Mouse (Mus musculus): Measurements from ENCODE around the gene Bcl2. TPM values are rescaled to one million over a fixed set of nuclear protein-coding genes. Genes with fewer than 3 reads are reported as not detected.

Bcl2 gene
- total and polyA plus RNA-seq, 2 experiments from 2014 or later, result 9.0 to 13.5 TPM

GRCm38 (mm10) chr1:106570366-106570765 lies 143.7 kb downstream of the Bcl2 start:
- H3K4me2 ChIP-seq (ENCODE audit: low read depth, low read length, poor library complexity, severe bottlenecking), result no peak overlapping the region
- peak; percentile 26 for DNase-seq (ENCODE audit: low spot score)
- no peak overlapping the region for H3K9ac ChIP-seq (replicated peaks; ENCODE audit: low read length, poor library complexity, severe bottlenecking)
- ATAC-seq (ENCODE audit: low FRiP score), result no peak
- no peak for TF ChIP-seq CTCF (IDR thresholded peaks at IDR 0.05)
- H3K9me3 ChIP-seq (ENCODE audit: low read length), result no peaks in the 10 kb centered on the region
- H3K36me3 ChIP-seq (ENCODE audit: insufficient read depth, low read length), result no peaks in the 10 kb centered on the region
- H3K4me1 ChIP-seq (ENCODE audit: insufficient read depth, low read length), result peaks cover 3% of the 10 kb centered on the region; the same call in 1 of the 2 replicates
- H3K27ac ChIP-seq (ENCODE audit: low read depth, low read length), result no peak overlapping the region
- no peaks in the 10 kb centered on the region for H3K27me3 ChIP-seq (ENCODE audit: insufficient read depth, low read length)
- WGBS, result 70% methylated on average over 6 of the region's 6 CpGs
- no peak overlapping the region for H3K4me3 ChIP-seq (ENCODE audit: low read depth, low read length)

DNA sequence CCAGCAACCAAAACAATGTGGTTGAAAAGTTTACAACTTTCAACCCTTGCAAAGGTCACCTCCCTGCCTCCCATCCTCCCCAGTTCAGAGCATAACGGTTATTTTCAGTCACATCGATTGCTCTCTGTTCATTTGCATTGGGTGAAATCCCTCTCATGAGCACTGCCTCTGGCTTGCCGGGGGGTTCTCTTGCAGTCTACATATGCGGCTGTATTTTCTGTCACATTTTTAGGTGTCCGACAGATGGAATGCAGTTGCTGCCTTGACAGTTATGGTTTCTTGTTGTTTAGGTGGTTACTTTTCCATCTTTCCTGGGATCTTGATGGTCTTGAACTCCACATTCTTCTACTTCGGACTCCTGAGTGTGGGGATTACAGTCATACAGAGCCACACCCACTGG lies 144.4 kb downstream of the Bcl2 start:
- TF ChIP-seq CTCF (IDR thresholded peaks at IDR 0.05), result no peak
- ATAC-seq (ENCODE audit: low FRiP score) (no peak), DNase-seq (ENCODE audit: low spot score) (no peak)
- 92% methylated on average over 6 of the region's 6 CpGs for WGBS
- no peak overlapping the region for H3K27ac ChIP-seq (ENCODE audit: low read depth, low read length)
- peaks cover 3% of the 10 kb centered on the region; the same call in 1 of the 2 replicates for H3K4me1 ChIP-seq (ENCODE audit: insufficient read depth, low read length)
- no peak overlapping the region for H3K9ac ChIP-seq (replicated peaks; ENCODE audit: low read length, poor library complexity, severe bottlenecking)
- no peaks in the 10 kb centered on the region for H3K9me3 ChIP-seq (ENCODE audit: low read length)
- no peak overlapping the region for H3K4me2 ChIP-seq (ENCODE audit: low read depth, low read length, poor library complexity, severe bottlenecking)
- H3K27me3 ChIP-seq (ENCODE audit: insufficient read depth, low read length), result no peaks in the 10 kb centered on the region
- H3K4me3 ChIP-seq (ENCODE audit: low read depth, low read length), result no peak overlapping the region
- H3K36me3 ChIP-seq (ENCODE audit: insufficient read depth, low read length), result no peaks in the 10 kb centered on the region

DNA sequence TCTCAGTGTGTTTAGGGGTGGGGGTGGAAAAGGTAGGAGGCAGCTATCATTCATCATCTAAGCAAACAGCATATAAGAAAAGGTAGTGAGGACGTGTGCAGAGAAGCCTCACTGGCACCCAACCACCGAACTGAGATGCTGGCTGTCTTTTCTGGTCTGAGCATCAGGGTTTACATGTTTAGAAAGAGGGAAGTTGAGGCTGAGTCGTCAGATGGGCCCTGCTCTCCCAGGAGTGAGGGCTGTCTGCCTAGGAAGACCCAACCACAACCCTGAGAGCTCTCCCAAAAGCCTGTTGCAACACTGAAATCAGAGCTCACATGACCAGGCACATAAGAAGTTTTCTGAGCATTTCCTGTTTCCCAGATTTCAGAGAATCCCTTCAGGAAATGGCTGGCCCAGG lies 145.2 kb downstream of the Bcl2 start:
- no peak for DNase-seq (ENCODE audit: low spot score)
- 75% methylated on average over 3 of the region's 3 CpGs for WGBS
- no peak overlapping the region for H3K9ac ChIP-seq (replicated peaks; ENCODE audit: low read length, poor library complexity, severe bottlenecking)
- TF ChIP-seq CTCF (IDR thresholded peaks at IDR 0.05), result no peak
- H3K4me1 ChIP-seq (ENCODE audit: insufficient read depth, low read length), result peaks cover 3% of the 10 kb centered on the region; the same call in 1 of the 2 replicates
- H3K4me2 ChIP-seq (ENCODE audit: low read depth, low read length, poor library complexity, severe bottlenecking), result no peak overlapping the region
- H3K27me3 ChIP-seq (ENCODE audit: insufficient read depth, low read length), result no peaks in the 10 kb centered on the region
- no peak overlapping the region for H3K27ac ChIP-seq (ENCODE audit: low read depth, low read length)
- ATAC-seq (ENCODE audit: low FRiP score), result no peak
- no peaks in the 10 kb centered on the region for H3K9me3 ChIP-seq (ENCODE audit: low read length)
- H3K4me3 ChIP-seq (ENCODE audit: low read depth, low read length), result no peak overlapping the region
- H3K36me3 ChIP-seq (ENCODE audit: insufficient read depth, low read length), result no peaks in the 10 kb centered on the region

- ATAC-seq (ENCODE audit: low FRiP score) (no peak), DNase-seq (ENCODE audit: low spot score) (no peak)
- Histone ChIP-seq H3K27ac (ENCODE audit: low read depth, low read length) (no peak overlapping the region), H3K4me2 (ENCODE audit: low read depth, low read length, poor library complexity, severe bottlenecking) (no peak overlapping the region), H3K4me1 (ENCODE audit: insufficient read depth, low read length) (peaks cover 3% of the 10 kb centered on the region; the same call in 1 of the 2 replicates), H3K27me3 (ENCODE audit: insufficient read depth, low read length) (no peaks in the 10 kb centered on the region), H3K9ac (replicated peaks; ENCODE audit: low read length, poor library complexity, severe bottlenecking) (no peak overlapping the region), H3K36me3 (ENCODE audit: insufficient read depth, low read length) (no peaks in the 10 kb centered on the region), H3K4me3 (ENCODE audit: low read depth, low read length) (no peak overlapping the region), H3K9me3 (ENCODE audit: low read length) (no peaks in the 10 kb centered on the region)
- 57% methylated on average over 5 of the region's 5 CpGs for WGBS
- no peak for TF ChIP-seq CTCF (IDR thresholded peaks at IDR 0.05)
Measured at GRCm38 (mm10) chr1:106567506-106567905, 146.6 kb downstream of the Bcl2 start.

- DNase-seq (ENCODE audit: low spot score) (no peak), ATAC-seq (ENCODE audit: low FRiP score) (no peak)
- no peaks in the 10 kb centered on the region for H3K9me3 ChIP-seq (ENCODE audit: low read length)
- 83% methylated on average over 6 of the region's 6 CpGs for WGBS
- peaks cover 3% of the 10 kb centered on the region; the same call in 1 of the 2 replicates for H3K4me1 ChIP-seq (ENCODE audit: insufficient read depth, low read length)
- no peak overlapping the region for H3K4me2 ChIP-seq (ENCODE audit: low read depth, low read length, poor library complexity, severe bottlenecking)
- TF ChIP-seq CTCF (IDR thresholded peaks at IDR 0.05), result no peak
- H3K36me3 ChIP-seq (ENCODE audit: insufficient read depth, low read length), result no peaks in the 10 kb centered on the region
- no peak overlapping the region for H3K4me3 ChIP-seq (ENCODE audit: low read depth, low read length)
- no peak overlapping the region for H3K27ac ChIP-seq (ENCODE audit: low read depth, low read length)
- H3K9ac ChIP-seq (replicated peaks; ENCODE audit: low read length, poor library complexity, severe bottlenecking), result no peak overlapping the region
- H3K27me3 ChIP-seq (ENCODE audit: insufficient read depth, low read length), result no peaks in the 10 kb centered on the region
Measured at GRCm38 (mm10) chr1:106566120-106567086, 147.7 kb downstream of the Bcl2 start.

DNA sequence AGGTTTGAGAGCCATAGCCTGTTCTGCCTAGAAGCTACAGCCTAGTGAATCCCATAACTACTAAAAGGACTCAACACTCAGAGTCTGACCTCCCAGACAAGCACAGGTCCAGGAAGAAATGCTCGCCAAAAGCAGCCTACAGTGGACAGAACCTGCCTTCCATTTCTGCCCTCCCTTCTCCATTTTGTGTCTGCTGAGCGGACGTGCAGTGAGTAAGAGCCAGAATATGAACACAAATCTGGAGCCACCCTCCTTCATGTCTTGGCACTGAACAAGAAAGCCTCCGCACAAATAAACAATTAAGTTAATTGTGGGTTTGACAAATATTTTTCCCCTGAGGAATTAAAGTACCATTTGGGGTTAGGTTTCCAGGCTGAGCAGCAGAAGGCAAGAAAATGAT lies 148.8 kb downstream of the Bcl2 start:
- Histone ChIP-seq H3K27ac (ENCODE audit: low read depth, low read length) (no peak overlapping the region), H3K4me3 (ENCODE audit: low read depth, low read length) (no peak overlapping the region), H3K4me1 (ENCODE audit: insufficient read depth, low read length) (peaks cover 2% of the 10 kb centered on the region; the same call in 1 of the 2 replicates), H3K4me2 (ENCODE audit: low read depth, low read length, poor library complexity, severe bottlenecking) (no peak overlapping the region), H3K36me3 (ENCODE audit: insufficient read depth, low read length) (no peaks in the 10 kb centered on the region), H3K9ac (replicated peaks; ENCODE audit: low read length, poor library complexity, severe bottlenecking) (no peak overlapping the region), H3K27me3 (ENCODE audit: insufficient read depth, low read length) (no peaks in the 10 kb centered on the region), H3K9me3 (ENCODE audit: low read length) (no peaks in the 10 kb centered on the region)
- TF ChIP-seq CTCF (IDR thresholded peaks at IDR 0.05), result no peak
- ATAC-seq (ENCODE audit: low FRiP score) (no peak), DNase-seq (ENCODE audit: low spot score) (no peak)
- 81% methylated on average over 4 of the region's 4 CpGs for WGBS

All from midbrain, postnatal 0 days (tissue).